Mouse (Mus musculus) lung, postnatal 14 days (tissue): ENCODE measurements around the gene Rnf212.
"Not testable (repeated sequence)": the region's sequence is repeated elsewhere in the genome, so short reads cannot be mapped to it uniquely, and the experiment has no call there.

Experiments used
- DNase-seq: peaks from one replicate; pipeline ENCODE4 v3.0.0; 2021

The Rnf212 gene

DNA sequence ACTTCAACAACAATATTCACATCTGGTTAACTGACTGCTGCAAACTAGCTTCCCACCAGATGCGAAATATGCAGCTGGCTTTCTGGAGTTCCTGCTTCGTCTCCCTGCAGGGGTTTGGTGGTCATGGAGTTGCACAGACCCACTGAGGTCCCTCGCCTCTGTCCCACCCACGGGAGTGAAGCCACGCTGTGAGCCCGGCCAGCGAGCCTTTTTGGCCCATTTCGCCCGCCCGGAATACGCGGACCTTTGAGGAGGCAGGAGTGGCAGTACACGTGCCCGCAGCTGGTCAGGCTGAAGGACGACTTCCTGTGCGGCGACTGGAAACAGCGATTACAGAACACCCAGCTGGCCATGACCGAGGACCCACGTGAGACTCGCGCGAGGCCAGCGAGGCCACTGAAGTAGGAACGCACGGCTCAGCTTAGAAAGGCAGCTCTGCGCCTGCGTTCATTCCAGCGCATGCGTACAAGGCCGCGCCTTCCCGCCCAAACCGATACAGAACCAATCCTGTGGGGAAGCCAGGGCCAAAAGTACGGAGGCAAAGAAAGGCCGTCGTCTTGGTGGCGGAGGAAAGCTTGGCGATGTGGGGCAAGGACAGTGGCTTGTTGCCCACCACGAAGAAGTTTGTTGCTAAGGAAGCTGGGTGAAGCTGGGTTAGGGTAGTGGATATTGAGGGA, at the start of gene Rnf212:
Gene Rnf212, minus strand, starts transcription at position 353 of the 677 bp plus-strand sequence.
- DNase-seq, result no peak

DNA sequence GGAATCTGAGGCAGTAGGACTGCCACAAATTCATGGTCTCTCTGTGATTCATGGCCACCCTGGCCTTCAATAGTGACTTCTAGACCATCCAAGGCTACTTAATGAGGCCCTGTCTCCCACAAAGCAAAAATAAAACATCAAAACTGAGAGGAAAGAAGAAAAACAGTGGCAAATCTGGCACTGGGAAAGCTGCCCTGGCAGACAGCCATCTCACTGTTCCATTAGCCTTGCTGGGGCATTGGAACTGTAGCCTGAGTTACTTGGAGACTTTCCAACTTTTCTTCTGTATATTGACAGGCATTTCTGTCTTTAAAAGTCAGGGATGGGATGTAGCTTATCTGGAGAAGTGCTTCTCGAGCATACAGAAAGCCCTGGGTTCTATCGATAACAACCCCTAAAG, 48.5 kb upstream of the Rnf212 start:
- no peak for DNase-seq

DNA sequence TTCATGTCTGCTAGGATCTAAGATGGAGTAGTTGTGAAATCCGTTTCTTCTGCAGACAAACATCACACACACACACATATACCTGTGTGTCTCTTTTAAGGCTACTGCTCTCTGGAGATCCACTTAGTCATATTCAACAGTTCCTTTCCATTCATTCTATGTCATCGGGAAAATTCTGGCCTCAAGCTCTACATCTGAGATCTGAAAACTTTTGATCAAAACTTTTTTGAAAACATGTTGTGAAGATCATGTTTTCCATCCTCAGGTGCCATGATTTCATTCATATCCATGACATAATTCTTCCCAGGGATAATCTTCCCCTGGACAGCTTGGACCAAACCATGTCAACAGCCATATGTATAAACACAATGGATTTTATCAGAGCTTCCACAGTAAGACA, 34.0 kb upstream of the Rnf212 start, which contains the start of gene Vmn2r8:
Gene Vmn2r8, minus strand, starts transcription at position 101 of the 400 bp plus-strand sequence.
- not testable (repeated sequence) for DNase-seq

DNA sequence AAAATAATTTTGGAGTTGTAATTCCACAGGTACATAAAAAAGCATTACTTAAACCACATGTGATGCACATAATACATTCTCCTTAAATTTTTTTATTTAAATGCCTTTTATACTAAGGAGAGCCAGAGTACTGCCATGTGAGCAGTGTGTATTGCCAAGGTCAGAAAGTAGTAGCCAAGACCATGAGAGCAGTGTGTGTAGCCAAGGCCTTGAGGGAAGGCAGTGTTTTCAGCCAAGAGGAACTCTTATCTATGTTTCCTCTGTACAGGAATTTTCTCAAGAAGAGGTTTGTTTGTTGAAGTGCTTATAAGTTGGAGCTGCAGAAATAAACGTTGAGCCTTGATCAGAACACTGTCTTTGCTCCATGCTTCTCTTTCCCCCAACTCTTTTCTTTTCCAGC, 28.9 kb upstream of the Rnf212 start:
- DNase-seq, result no peak

DNA sequence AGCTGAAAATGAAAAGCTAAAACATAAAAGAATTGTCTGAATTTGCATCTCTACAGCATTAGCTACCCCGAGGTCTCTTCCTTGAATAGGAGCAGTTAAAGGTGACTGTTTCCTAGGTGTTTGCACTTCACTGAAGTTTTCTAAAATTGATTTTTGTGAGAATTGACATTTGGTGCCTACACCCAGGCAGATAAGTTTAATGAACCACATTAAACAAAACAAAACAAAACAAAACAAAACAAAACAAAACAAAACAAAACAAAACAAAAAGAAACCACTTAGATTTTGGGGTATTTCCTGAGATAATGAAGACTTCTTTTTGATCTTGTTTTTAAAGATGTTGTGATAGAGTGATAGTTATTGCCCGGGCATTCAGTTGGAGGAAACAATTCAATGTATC, 20.5 kb upstream of the Rnf212 start, which contains the start of gene Tmed11:
Gene Tmed11, minus strand, starts transcription at position 101 of the 400 bp plus-strand sequence.
- not testable (repeated sequence) for DNase-seq

DNA sequence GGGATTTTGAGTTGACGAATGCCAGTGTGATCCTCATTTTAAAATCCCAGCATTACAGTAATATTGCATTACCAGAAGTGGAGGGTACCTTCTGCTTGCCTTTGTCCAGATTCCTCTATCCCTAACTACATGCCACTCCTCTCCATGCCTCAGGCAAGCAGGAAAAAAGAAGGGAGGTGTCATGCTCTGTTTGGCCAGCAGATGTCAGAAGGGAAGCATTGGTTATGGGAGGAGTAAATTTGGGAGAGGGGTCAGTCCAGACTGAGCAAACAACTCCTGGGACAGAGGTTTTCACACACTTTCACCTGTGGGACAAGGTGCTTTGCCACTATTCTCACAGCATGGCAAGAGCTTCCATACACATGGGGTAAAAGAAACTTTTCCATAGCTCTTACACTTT, 15.6 kb upstream of the Rnf212 start:
- peak; percentile 41 for DNase-seq

DNA sequence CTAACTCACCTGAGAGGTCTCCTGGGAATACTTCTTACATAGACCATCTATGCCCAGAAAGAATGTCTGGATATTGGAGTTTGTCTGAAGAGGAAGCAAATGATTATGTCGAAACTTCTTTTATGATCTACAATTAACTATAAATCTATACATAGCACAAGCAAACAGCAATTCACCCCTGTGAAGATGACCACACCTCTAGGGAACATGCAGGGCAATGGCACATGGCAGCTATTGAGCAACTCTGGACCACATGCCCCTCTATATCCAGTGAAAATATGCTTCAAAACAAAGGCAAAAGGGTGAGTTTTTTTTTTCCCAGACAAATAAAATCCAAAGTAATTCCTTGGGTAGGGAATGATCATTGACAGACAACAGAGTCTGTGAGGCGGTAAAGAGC, 14.8 kb downstream of the Rnf212 start:
- DNase-seq, result no peak

DNA sequence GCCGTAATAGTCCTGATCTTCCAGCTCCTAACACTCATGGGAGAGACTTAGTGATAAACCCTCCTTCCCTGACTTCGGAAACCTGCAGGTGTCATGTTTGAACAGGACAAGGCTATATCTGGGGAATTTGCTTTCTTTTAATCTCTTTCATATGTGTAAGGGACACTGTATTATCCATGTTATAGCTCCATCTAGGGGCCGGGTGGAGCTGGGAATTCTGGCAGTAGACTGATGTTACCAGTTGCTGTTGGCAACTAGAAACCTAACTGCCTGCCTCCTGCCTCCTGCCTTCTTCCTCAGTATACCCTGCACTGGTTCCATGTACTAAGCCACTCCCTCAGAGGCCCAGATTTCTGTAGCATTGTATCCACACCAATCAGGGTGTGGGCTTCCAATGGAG, 16.4 kb downstream of the Rnf212 start:
- DNase-seq, result peak; percentile 24

DNA sequence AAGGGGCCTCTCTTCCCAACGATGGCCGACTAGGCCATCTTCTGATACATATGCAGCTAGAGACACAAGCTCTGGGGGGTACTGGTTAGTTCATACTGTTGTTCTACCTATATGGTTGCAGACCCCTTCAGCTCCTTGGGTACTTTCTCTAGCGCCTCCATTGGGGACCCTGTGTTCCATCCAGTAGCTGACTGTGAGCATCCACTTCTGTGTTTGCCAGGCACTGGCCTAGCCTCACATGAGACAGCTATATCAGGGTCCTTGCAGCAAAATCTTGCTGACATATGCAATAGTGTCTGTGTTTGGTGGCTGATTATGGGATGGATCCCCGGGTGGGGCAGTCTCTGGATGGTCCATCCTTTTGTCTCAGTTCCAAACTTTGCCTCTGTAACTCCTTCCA, 23.5 kb downstream of the Rnf212 start:
- DNase-seq, result not testable (repeated sequence)

DNA sequence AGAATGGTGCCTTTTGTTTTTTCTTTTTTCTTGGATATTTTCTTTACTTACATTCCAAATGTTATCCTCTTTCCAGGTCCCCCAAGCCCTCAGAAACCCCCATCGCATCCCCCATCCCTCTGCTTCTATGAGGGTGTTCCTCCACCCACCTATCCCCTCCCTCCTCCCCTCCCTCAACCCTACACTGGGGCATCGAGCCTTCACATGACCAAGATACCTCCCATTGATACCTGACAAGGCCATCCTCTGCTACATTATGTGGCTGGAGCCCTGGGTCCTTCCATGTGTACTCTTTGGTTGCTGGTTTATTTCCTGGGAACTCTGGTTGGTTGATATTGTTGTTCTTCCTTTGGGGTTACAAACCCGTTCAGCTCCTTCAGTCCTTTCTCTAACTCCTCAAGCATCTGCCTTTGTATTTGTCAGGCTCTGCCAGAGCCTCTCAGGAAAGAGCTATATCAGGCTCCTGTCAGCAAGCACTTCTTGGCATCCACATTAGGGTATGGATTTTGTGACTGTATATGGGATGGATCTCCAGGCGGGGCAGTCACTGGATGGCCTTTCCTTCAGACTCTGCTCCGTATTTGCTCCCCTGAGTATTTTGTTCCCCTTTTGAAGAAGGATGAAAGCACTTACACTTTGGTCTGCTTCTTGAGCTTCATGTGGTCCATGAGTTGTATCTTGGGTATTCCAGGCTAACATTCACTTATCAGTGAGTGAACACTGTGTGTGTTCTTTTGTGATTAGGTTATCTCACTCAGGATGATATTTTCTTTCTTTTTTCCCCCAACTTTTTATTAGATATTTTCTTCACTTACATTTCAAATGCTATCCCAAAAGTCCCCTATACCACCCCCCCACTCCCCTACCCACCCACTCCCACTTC, 24.2 kb downstream of the Rnf212 start:
- DNase-seq, result no peak

DNA sequence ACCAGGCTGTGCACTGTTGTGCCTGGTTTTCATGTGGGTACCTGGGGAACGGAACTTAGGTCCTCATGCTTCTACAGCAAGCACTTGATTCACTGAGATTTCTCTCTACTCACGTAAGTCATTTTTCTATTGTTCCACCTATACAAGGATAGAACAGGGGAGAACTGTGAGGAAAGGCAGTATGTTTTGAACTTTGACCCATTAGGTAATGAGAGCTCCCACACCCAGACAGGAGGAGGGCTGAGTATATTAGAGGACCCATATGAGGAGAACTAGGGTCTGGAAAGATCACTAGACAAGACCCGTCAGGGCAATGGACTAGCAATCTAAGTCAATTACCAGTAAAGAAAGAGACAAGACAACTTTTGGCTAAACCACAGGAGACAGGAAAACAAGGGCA, 30.2 kb downstream of the Rnf212 start:
- no peak for DNase-seq

DNA sequence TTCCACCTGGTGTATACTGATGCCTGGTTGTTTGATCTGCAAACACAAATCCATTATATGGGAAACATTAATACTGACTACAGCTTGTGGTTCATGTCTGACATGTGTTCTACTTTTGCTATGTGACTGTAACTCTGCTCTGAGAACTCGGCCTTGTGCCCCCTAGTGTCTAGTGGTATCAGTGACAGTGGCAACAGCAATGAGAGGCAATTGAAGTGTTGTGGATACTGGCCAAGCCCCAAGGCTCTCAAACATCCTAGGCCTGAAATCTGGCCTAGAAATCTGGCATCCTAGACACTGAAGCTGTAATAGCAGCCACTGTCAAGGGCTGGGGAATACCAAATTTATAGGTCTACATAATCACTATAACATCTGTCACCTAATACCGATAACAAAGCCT, 30.9 kb downstream of the Rnf212 start:
- DNase-seq, result no peak

DNA sequence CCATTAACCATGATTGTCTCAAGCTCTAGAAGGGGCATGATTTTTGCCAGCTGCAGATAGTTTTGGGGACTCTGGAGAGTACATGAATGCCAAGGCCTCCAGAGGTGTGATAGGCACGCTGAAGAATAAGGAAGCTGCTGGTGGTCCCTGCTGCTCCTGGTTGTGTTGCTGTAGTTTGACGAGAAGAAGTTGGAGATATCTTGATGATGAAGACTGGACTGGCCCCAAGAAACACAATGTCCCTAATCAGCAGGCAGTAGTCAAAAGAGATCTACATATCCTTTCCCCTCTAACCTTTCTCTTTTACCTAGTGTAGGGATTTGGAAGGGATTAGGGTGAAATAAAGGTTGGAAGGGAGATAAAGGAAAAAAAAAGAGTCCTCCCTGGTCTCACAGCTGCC, 32.2 kb downstream of the Rnf212 start:
- no peak for DNase-seq

DNA sequence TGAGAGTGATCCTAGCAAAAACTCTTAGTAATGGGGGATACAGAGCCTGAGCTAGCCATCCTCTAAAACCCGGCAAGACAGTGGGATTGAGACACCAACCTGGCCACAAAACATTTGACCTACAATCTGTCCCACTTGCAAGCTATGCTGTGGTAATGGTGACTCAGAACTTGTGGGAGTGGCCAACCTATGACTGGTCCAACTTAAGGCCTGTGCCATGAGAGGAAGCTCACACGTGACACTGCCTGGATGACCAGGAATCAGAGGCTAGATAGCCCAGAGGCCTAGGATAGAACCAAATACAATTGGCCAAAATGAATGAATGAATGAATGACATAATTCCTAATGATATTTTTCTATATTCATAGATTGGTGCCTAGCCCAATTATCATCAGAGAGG, 32.9 kb downstream of the Rnf212 start:
- no peak for DNase-seq

DNA sequence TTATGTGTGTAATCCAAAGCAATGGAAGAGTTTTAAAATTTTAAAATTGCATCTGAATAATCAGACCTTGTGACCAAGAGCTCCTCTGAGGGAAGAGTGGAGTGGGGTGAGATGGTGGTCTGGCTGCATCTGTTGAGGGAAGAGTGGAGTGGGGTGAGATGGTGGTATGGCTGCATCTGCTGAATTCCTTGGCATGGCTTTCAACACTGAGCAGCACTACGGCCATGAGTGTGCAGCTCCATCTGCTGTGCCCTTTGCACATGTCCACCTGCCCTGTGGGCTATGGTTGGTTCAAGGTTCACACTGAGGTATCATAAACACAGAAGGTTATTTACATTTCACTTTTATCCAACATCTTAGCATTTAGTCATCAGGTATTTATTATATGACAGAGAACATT, 47.4 kb downstream of the Rnf212 start:
- DNase-seq, result no peak

DNA sequence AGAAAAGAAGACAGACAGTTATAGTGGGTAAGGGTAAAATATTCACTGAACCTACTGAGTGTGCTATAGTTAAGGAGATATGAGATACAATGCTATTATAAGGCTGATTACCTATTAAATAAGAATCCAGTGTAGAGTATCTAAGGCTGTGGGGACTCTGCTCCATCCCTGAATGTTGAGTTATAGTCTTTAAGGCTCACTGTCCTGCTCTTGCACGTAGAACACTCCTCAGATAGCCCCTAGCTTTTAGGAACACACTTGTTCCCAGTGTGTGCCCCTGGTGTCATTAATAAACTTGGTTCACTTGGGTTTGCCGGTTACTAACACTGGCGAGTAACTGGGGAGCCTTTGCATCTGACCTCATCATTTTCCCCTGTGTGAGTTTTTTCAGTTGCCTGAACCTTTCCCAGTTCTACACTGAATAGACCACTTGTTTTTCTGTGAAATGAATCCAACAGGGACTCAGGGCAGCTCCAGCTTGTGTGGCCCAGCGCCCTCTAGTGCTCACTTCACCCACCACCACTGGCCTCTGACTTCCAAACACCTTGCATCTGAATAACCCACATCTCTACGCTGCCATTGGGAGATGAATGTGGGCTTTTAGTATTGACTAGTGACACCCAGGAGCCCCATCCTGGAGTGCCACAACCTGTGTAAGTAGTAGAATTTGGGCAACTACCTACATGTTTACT, 48.1 kb downstream of the Rnf212 start:
- peak; percentile 78 for DNase-seq

DNA sequence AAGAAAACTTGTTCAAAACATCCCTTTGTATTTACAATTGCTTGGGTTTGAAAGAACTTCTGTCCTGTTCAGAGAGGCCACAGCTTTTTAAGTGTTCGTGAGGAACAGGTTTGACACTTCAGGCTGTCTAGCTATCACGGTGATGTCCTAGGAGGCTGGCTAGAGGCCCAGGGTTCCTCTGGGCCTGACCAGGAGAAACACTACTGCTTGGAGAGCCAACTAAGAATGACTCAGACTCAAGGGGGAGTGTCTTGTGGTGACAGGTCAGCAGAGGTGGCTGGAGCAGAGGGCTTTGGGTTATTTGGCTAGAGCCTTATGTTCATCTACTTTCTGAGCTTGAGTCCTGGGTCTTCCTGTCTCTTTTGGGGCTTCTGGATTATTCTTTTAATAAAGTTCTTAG, 50.8 kb downstream of the Rnf212 start:
- no peak for DNase-seq

DNA sequence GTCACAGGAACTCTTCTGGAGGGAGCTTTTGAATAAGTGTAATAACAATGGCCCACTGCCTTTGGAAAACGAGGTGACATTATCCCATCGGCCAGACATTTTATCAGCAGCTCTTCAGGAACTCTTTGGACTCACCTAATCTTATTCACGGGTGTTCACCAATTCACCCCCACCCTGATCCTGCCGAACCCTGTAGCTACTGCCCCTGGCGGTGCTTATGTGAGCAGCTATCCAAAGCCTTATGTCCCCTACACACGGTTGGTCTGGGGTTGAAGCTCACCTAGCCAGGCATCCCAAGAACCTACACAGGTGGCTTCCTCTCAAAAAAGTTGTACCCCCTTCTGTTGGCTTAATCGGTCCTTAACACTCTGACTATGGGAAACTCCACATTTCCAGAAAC, 55.0 kb downstream of the Rnf212 start:
- no peak for DNase-seq

DNA sequence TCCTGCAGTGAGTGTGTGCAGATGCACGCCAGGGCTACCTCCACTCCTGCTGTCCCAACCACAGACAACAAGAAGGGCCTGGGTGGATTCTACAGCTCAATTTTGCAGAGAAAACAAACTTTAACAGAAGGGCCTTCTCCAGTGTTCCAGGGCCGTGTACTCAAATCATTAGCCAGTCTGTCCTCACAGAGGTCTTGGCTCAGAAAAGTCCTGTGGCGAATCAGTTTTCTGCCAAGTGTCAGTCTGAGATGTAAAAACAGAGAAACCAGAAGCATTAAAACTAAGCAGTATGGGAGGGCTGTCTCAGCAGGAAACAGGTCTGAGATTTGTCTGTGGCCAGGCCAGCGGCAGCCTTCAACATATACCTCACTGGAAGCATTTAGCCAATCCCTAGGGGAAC, 56.7 kb downstream of the Rnf212 start:
- DNase-seq, result no peak

DNA sequence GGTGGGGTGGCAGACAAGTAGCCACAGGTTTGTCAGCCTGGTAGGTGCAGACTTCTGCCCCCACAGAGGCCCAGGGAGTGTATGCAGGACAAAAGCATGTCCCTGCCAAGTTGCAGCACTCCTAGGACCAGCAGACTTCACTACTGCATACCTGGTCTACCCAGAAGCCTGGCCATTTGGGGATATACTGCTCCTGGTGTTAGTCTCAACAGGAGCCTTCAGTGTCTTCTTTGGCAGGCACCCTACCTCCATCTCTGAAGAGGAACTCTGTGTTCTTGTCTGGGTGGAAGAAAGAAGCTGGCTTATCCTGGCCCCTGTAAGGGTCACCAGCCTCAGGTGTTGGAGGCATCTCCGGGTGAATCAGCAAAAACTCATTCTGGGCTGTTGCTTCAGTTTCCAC, 58.8 kb downstream of the Rnf212 start:
- no peak for DNase-seq

DNA sequence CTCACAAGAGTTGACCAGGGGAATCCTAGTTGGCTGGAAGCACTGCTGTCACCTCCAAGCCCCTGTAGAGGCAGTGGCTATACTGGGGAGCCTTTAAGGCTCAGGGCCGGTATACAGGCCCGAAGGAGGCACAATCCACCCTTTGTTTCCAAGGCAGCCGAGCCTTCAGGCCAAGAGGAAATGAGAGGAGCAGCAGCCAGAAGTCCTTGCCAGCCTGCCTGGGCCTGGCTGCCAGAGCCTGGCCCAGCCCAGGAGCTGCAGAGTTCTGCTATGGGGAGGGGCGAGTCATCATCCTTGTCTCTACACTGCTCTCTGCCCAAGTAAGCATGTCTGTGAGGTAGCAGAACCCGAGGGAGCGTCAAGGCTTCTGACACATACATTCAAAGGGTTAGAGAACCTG, 60.6 kb downstream of the Rnf212 start:
- peak; percentile 43 for DNase-seq

DNA sequence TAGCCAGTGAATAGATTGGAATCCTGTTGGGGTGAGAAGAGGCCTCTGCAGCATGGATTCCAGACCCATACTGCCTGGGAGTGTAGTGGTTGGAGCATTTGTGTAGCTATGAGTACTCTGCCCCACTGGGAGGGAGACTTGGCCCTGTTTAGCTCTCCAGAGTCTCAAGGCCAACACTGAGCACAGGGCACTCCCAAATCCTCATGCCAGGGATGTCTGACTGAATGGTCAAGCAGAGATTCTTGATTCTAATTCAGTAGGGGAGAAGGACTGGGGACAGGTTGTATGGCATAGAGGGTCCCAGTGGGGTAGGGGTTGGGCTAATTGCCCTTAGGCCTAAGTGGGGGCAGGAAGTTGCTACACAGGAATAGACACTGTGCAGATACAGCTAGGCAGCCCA, 61.1 kb downstream of the Rnf212 start:
- no peak for DNase-seq

DNA sequence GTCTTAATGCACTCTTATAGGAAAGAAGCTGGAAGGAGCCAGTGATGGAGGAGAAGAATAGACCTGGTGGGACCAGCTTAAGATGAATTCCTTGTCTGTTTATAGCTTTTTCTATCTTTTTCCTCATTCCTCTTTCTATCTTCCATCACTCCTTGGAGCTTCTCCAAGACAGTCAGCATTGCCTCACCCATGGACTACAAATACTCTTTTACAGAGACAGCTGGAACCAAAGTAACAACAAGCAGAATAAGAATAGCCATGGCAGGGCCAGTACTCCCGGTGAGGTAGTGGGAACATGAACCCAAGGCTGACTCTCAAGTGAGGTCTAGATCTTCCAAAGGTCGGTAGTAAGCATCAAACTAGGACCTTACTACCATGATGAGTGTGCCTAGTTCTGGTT, 61.7 kb downstream of the Rnf212 start:
- DNase-seq, result no peak

DNA sequence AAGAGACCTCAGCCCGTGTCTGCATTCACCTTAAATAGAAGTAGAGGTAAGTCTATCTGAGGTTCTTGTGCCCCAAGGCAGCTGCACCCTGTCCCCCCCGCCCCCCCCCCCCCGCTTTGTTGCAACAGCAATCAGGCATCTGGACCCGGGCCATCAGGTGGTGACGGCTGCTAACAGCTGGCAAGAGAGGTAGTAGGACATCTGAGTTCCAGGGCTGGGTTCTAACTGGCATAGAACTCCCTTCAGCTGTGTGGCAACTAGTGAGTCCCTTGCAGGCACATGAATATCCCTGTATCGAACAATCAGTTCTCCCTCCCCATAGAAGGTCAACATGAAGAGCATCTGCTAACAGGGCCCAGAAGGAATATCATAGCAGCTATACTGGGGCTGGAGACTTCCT, 62.8 kb downstream of the Rnf212 start:
- no peak for DNase-seq
